In genomic region chr12:80014598-80014983, GRCm38 (mm10) we compare ENCODE assay signal across 9 mouse cellular contexts.
DNase-seq lines count a peak whose midpoint lies in the region; ATAC-seq lines count a peak whose summit lies in the region.
"Had no signal": no experiment of that assay in that cellular context is flagged by ENCODE, and none has a peak within 500 bp of the region (broad histone marks: within the 10 kb centered on the region; RNA-seq: fewer than 3 reads in every experiment).

No protein-coding gene starts in this region.

- peaks cover 2% of the 10 kb centered on the region; the same call in 1 of the 2 replicates for H3K27me3 ChIP-seq in erythroblast, embryonic 14.5 days (ENCODE audit: control insufficient read depth)
- H3K27me3 ChIP-seq in hindbrain, embryonic 12.5 days: no peaks in the 10 kb centered on the region
- H3K27me3 ChIP-seq in megakaryocyte, embryonic 14.5 days (replicated peaks): peaks cover 23% of the 10 kb centered on the region

- DNase-seq in thymus, postnatal 10 days (ENCODE audit: low spot score in 2 of 2): no peak
- no peak for DNase-seq in ovary, adult 18-20 months (ENCODE audit: low spot score)
- no peak for DNase-seq in cerebellum, adult 11-12 months
- DNase-seq: gastrocnemius, postnatal 36 days had no signal

- peak overlapping the region; percentile 83 for H3K27ac ChIP-seq in hindbrain, embryonic 12.5 days

- no peak for ATAC-seq in erythroblast, adult 5-6 weeks (replicated peaks; ENCODE audit: low FRiP score, poor library complexity, severe bottlenecking)
- peak; percentile 44 for ATAC-seq in activated CD4-positive, CD25-positive, alpha-beta regulatory T cell, adult 4 months
- ATAC-seq in hindbrain, embryonic 12.5 days (ENCODE audit: low FRiP score): no peak; the same call in 1 of the 2 replicates

- 55% methylated on average over 7 of the region's 7 CpGs for WGBS in hindbrain, embryonic 12.5 days

- H3K4me3 ChIP-seq in erythroblast, embryonic 14.5 days (replicated peaks): peak overlapping the region; percentile 14
- H3K4me3 ChIP-seq in hindbrain, embryonic 12.5 days: no peak overlapping the region
- peak overlapping the region; percentile 85 for H3K4me3 ChIP-seq in megakaryocyte, embryonic 14.5 days (replicated peaks)

- no peak overlapping the region for H3K9ac ChIP-seq in hindbrain, embryonic 12.5 days

- no peaks in the 10 kb centered on the region for H3K9me3 ChIP-seq in erythroblast, embryonic 14.5 days (ENCODE audit: control insufficient read depth, low read length)
- H3K9me3 ChIP-seq in hindbrain, embryonic 12.5 days (replicated peaks): no peaks in the 10 kb centered on the region
- no peaks in the 10 kb centered on the region for H3K9me3 ChIP-seq in megakaryocyte, embryonic 14.5 days

- peak overlapping the region; percentile 43 for H3K4me2 ChIP-seq in hindbrain, embryonic 12.5 days (replicated peaks)

- H3K4me1 ChIP-seq in erythroblast, embryonic 14.5 days (ENCODE audit: control insufficient read depth): peaks cover 7% of the 10 kb centered on the region
- peaks cover 12% of the 10 kb centered on the region for H3K4me1 ChIP-seq in hindbrain, embryonic 12.5 days
- H3K4me1 ChIP-seq in megakaryocyte, embryonic 14.5 days: peaks cover 31% of the 10 kb centered on the region

- H3K36me3 ChIP-seq in erythroblast, embryonic 14.5 days (ENCODE audit: control insufficient read depth): no peaks in the 10 kb centered on the region
- H3K36me3 ChIP-seq in hindbrain, embryonic 12.5 days: no peaks in the 10 kb centered on the region
- no peaks in the 10 kb centered on the region for H3K36me3 ChIP-seq in megakaryocyte, embryonic 14.5 days (replicated peaks; ENCODE audit: low read length)
